Mouse (Mus musculus): ENCODE measurements around the gene Mpst. TPM values are rescaled to one million over a fixed set of nuclear protein-coding genes. Genes with fewer than 3 reads are reported as not detected.

Mpst gene
- polyA plus RNA-seq, 1 experiment, result 21.6 TPM

DNA sequence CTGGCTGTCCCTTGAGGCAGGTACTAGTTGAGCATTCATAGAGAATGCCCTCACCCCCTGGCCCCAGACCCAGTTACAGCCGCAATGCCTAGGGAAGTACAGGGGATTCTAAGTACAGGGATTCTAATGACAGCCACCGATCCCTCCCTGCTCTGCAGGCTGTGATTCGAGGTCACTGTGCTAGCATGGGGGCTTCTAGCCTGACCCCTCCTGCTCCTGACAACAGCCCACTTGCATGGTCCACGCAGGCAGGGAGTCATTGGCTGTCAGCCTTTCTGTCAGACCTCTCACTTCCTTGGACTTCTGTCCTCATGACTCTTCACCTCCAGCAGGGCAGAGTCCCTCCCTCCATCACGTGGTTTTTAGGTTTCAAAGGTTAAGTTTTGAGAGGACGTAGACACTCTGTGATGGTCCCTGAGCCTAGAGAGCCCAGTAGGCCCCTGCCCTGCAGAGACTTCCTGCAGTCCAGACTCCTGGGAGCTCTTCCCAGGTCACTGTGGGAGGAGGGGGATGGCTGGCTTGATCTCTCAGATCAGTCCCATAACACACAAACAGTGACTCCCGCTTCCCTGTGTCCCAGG lies 25.4 kb downstream of the Mpst start:
- peaks cover 15% of the 10 kb centered on the region for H3K4me1 ChIP-seq (ENCODE audit: control insufficient read depth, insufficient read depth, low read length)
- H3K27ac ChIP-seq (ENCODE audit: insufficient read depth, low read depth, low read length), result no peak overlapping the region
- H3K4me3 ChIP-seq (ENCODE audit: insufficient read depth, low read length), result no peak overlapping the region
- TF ChIP-seq CTCF (IDR thresholded peaks at IDR 0.05; ENCODE audit: low read depth, low read length) (no peak), POLR2A (IDR thresholded peaks at IDR 0.05; ENCODE audit: borderline replicate concordance, low read depth, low read length) (no peak)

DNA sequence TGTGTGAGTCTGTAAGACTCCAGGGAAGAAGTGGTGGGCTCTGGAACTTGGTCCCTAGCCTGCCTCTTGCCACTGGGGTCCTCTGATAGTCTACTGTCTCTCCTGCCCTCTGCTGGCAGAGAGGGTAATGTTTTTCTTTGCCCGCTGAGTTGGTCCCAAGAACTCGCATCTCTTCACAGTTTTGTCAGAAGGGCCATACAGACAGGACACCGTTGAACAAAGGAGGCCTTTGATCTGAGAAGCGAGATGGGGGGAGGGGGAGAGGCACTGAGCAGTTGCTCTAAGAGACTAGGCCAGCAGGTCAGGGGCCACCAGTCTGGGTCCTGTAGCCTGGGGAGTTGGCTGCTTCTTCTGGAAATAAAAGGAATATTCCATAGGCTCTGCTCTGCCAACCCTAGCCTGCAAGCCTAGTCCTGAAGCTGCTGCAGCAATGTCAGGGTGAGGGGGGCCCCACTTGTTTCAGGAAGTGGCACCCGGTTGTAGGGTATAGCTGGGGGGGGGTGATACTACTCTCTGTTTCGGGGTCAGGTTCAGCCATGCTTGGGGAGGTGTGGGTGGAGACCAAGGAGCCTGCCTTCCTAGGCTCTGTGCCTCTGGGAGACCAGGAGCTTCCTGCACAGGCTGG lies 28.8 kb downstream of the Mpst start:
- H3K27ac ChIP-seq (ENCODE audit: insufficient read depth, low read depth, low read length), result no peak overlapping the region
- no peak overlapping the region for H3K4me3 ChIP-seq (ENCODE audit: insufficient read depth, low read length)
- H3K4me1 ChIP-seq (ENCODE audit: control insufficient read depth, insufficient read depth, low read length), result peaks cover 7% of the 10 kb centered on the region
- TF ChIP-seq POLR2A (IDR thresholded peaks at IDR 0.05; ENCODE audit: borderline replicate concordance, low read depth, low read length) (no peak), CTCF (IDR thresholded peaks at IDR 0.05; ENCODE audit: low read depth, low read length) (no peak)

- TF ChIP-seq CTCF (IDR thresholded peaks at IDR 0.05; ENCODE audit: low read depth, low read length) (no peak), POLR2A (IDR thresholded peaks at IDR 0.05; ENCODE audit: borderline replicate concordance, low read depth, low read length) (no peak)
- H3K4me3 ChIP-seq (ENCODE audit: insufficient read depth, low read length), result no peak overlapping the region
Measured at GRCm38 (mm10) chr15:78435681-78436080, 29.5 kb downstream of the Mpst start.

DNA sequence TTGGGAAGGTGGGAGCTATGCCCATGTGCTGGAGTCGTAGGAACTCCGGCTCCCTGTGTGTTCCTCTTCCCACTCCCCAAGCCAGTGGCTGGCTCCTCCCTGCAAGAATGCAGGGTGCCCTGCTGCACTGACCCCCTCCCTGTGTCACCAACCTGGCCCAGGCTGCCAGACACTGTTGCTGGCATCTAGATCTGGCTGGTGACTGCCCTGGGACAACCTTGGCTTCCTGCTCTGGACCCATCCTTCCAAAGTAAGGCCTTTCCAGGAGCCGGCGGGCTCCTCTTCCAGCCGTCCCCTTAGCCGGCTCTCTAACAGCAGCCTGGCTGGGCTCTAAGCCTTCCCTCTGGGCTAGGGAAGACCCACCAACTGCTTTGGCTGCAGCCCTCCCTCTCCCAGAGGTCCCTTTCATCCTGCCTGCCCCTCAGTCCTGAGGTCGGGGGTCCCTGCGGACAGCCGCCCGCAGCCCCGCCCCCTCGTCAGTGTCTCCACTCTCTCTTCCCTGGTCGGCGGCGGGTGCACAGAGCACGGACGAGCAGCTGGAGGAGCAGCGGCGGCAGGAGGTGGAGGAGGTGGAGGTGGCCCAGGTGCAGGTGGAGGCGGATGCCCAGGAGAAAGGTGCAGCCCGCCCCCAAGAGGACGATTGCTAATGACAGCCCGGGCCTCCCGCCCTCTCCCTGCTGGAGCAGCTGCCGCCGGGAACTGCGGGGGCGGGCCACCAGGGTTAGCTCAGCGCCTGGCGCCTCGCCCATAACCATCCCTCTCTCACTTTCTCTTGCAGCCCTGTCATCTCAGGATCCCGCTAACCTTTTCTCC lies 30.4 kb downstream of the Mpst start:
- TF ChIP-seq CTCF (IDR thresholded peaks at IDR 0.05; ENCODE audit: low read depth, low read length) (no peak), POLR2A (IDR thresholded peaks at IDR 0.05; ENCODE audit: borderline replicate concordance, low read depth, low read length) (no peak)
- Histone ChIP-seq H3K4me1 (ENCODE audit: control insufficient read depth, insufficient read depth, low read length) (no peaks in the 10 kb centered on the region), H3K4me3 (ENCODE audit: insufficient read depth, low read length) (no peak overlapping the region), H3K27ac (ENCODE audit: insufficient read depth, low read depth, low read length) (no peak overlapping the region)

More at GRCm38 (mm10) chr15:78435681-78436080, 29.5 kb downstream of the Mpst start:
- H3K4me1 ChIP-seq (ENCODE audit: control insufficient read depth, insufficient read depth, low read length), result peaks cover under 1% of the 10 kb centered on the region; the same call in 1 of the 2 replicates
- no peak overlapping the region for H3K27ac ChIP-seq (ENCODE audit: insufficient read depth, low read depth, low read length)

DNA sequence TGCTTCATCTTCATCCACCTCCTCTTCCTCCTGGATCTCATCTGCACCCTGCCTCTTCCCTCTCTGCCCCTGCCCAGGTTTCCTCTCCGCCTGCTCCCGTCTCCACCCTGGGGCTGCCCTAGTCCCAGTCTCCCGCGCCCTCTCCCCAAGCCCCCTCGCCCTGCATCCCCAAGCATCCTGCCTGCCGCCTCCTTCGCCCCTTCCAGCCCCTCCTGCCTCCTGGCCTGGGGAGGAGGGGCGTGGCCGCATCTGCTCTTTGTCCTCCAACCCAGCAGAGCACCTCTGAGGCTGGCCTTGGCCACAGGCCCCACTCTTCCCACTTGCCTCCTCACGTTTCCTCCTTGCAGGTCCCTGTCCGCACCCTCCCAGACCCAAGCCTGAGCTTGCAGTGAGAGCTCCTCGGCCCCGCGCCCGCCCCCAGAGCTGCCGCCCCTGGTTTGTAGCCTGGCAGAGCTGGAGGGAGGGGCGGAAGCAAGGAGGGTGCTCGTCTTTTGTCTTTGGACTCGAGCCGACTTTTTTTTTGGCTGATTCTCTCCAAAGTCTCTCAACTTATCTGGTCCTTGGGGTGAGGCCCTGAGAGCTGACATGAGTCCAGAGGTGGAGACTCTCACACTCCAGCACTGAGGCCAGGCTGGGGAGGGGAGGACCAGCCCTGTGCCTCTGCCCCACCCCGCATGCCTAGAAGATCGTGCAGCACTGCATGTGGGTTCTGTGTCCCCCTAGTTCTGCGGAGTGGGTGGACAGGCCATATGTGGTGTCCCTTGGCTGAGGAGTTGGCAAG lies 31.2 kb downstream of the Mpst start:
- Histone ChIP-seq H3K4me1 (ENCODE audit: control insufficient read depth, insufficient read depth, low read length) (no peaks in the 10 kb centered on the region), H3K4me3 (ENCODE audit: insufficient read depth, low read length) (no peak overlapping the region), H3K27ac (ENCODE audit: insufficient read depth, low read depth, low read length) (no peak overlapping the region)
- TF ChIP-seq CTCF (IDR thresholded peaks at IDR 0.05; ENCODE audit: low read depth, low read length), result no peak
- TF ChIP-seq POLR2A (IDR thresholded peaks at IDR 0.05; ENCODE audit: borderline replicate concordance, low read depth, low read length), result no peak

- TF ChIP-seq POLR2A (IDR thresholded peaks at IDR 0.05; ENCODE audit: borderline replicate concordance, low read depth, low read length) (no peak), CTCF (IDR thresholded peaks at IDR 0.05; ENCODE audit: low read depth, low read length) (no peak)
- Histone ChIP-seq H3K4me3 (ENCODE audit: insufficient read depth, low read length) (no peak overlapping the region), H3K4me1 (ENCODE audit: control insufficient read depth, insufficient read depth, low read length) (no peaks in the 10 kb centered on the region), H3K27ac (ENCODE audit: insufficient read depth, low read depth, low read length) (no peak overlapping the region)
Measured at GRCm38 (mm10) chr15:78438018-78438394, 31.8 kb downstream of the Mpst start.

DNA sequence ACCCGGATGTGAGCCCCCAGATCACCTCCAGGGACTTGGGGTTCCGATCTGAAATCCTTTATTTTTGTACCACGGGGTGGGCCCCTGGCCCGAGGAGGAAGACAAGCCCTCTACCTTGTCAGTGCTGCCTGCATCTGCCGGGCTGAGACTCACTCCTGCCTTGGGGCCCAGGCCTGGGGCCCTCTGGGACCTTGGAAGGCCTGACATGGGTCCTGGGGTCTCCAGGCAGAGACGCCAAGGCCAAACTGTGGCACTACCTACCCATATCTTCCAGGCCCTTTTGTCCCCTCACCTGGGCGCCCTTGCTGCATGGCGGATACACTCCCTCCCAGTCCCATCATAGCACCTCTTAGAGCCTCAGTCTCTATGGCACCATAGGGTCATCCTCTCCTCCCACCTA lies 32.3 kb downstream of the Mpst start:
- no peak for TF ChIP-seq POLR2A (IDR thresholded peaks at IDR 0.05; ENCODE audit: borderline replicate concordance, low read depth, low read length)
- TF ChIP-seq CTCF (IDR thresholded peaks at IDR 0.05; ENCODE audit: low read depth, low read length), result no peak
- Histone ChIP-seq H3K4me3 (ENCODE audit: insufficient read depth, low read length) (no peak overlapping the region), H3K4me1 (ENCODE audit: control insufficient read depth, insufficient read depth, low read length) (no peaks in the 10 kb centered on the region), H3K27ac (ENCODE audit: insufficient read depth, low read depth, low read length) (no peak overlapping the region)

GRCm38 (mm10) chr15:78438973-78439372 lies 32.8 kb downstream of the Mpst start:
- Histone ChIP-seq H3K4me3 (ENCODE audit: insufficient read depth, low read length) (no peak overlapping the region), H3K4me1 (ENCODE audit: control insufficient read depth, insufficient read depth, low read length) (no peaks in the 10 kb centered on the region), H3K27ac (ENCODE audit: insufficient read depth, low read depth, low read length) (no peak overlapping the region)
- TF ChIP-seq CTCF (IDR thresholded peaks at IDR 0.05; ENCODE audit: low read depth, low read length), result no peak

GRCm38 (mm10) chr15:78442231-78442630 lies 36.0 kb downstream of the Mpst start:
- TF ChIP-seq POLR2A (IDR thresholded peaks at IDR 0.05; ENCODE audit: borderline replicate concordance, low read depth, low read length) (no peak), CTCF (IDR thresholded peaks at IDR 0.05; ENCODE audit: low read depth, low read length) (no peak)
- no peak overlapping the region for H3K4me3 ChIP-seq (ENCODE audit: insufficient read depth, low read length)
- H3K27ac ChIP-seq (ENCODE audit: insufficient read depth, low read depth, low read length), result no peak overlapping the region
- no peaks in the 10 kb centered on the region for H3K4me1 ChIP-seq (ENCODE audit: control insufficient read depth, insufficient read depth, low read length)

Data from bone marrow macrophage, adult 2 months (primary cell).